Mouse (Mus musculus): ENCODE data around the gene Ube2l3.
"Not testable (repeated sequence)": the region's sequence is repeated elsewhere in the genome, so short reads cannot be mapped to it uniquely, and the experiment has no call there.

The Ube2l3 gene

GRCm38 (mm10) chr16:17208389-17209361 lies 6.2 kb upstream of the Ube2l3 start, which contains the start of gene Rimbp3:
TSS of gene Rimbp3 (plus strand) at chr16:17208603.
- peak; percentile 89 for DNase-seq

GRCm38 (mm10) chr16:17204990-17205389 lies 2.5 kb upstream of the Ube2l3 start:
- DNase-seq, result peak; percentile 75

- no peak for DNase-seq
These were observed 472 bp downstream of the Ube2l3 start for GRCm38 (mm10) chr16:17201977-17202376.

- DNase-seq, result peak; percentile 87
These were observed 1.3 kb downstream of the Ube2l3 start for GRCm38 (mm10) chr16:17200953-17201707.

GRCm38 (mm10) chr16:17200121-17200952 lies 2.1 kb downstream of the Ube2l3 start:
- DNase-seq, result no peak

GRCm38 (mm10) chr16:17193823-17194222 lies 8.6 kb downstream of the Ube2l3 start:
- no peak for DNase-seq

GRCm38 (mm10) chr16:17185475-17185874 lies 17.0 kb downstream of the Ube2l3 start:
- no peak for DNase-seq

- no peak for DNase-seq
These were observed 19.4 kb downstream of the Ube2l3 start for GRCm38 (mm10) chr16:17183003-17183402.

GRCm38 (mm10) chr16:17182136-17182535 lies 20.3 kb downstream of the Ube2l3 start:
- no peak for DNase-seq

- DNase-seq, result peak; percentile 79
These were observed 21.1 kb downstream of the Ube2l3 start for GRCm38 (mm10) chr16:17181382-17181781.

GRCm38 (mm10) chr16:17179706-17180105 lies 22.7 kb downstream of the Ube2l3 start:
- DNase-seq, result no peak

GRCm38 (mm10) chr16:17177623-17178170 lies 24.8 kb downstream of the Ube2l3 start:
- DNase-seq, result no peak

- DNase-seq, result no peak
These were observed 26.7 kb downstream of the Ube2l3 start for GRCm38 (mm10) chr16:17175765-17176164.

- DNase-seq, result peak; percentile 49
These were observed 34.4 kb downstream of the Ube2l3 start for GRCm38 (mm10) chr16:17168049-17168448.

GRCm38 (mm10) chr16:17167179-17167578 lies 35.3 kb downstream of the Ube2l3 start:
- no peak for DNase-seq

- DNase-seq, result not testable (repeated sequence)
These were observed 37.0 kb downstream of the Ube2l3 start for GRCm38 (mm10) chr16:17165478-17165877.

- no peak for DNase-seq
These were observed 48.1 kb downstream of the Ube2l3 start for GRCm38 (mm10) chr16:17154346-17154745.

- no peak for DNase-seq
These were observed 50.6 kb downstream of the Ube2l3 start for GRCm38 (mm10) chr16:17151874-17152273.

- DNase-seq, result no peak
These were observed 51.8 kb downstream of the Ube2l3 start for GRCm38 (mm10) chr16:17150520-17151258.

GRCm38 (mm10) chr16:17148084-17148483 lies 54.4 kb downstream of the Ube2l3 start:
- DNase-seq, result peak; percentile 7

- DNase-seq, result peak; percentile 29
These were observed 55.0 kb downstream of the Ube2l3 start for GRCm38 (mm10) chr16:17147391-17147929.

Data from lung, postnatal 36 days (tissue).